Mouse (Mus musculus) MEL (cell line): ENCODE data around the gene Opcml. TPM values are rescaled to one million over a fixed set of nuclear protein-coding genes. Genes with fewer than 3 reads are reported as not detected.

Source experiments
- DNase-seq: peaks from one replicate; pipeline ENCODE4 v3.0.0; 2011; ENCODE audit warnings: low read depth, low spot score
- H3K27ac ChIP-seq: 2 replicates; pipeline ENCODE4 v1.5.1; 2012; ENCODE audit warnings: low read depth, mild to moderate bottlenecking, control low read depth, low read length, moderate library complexity; ENCODE audit not compliant: control insufficient read depth
- H3K27me3 ChIP-seq, 2 experiments: fragments of 150-350 bp in 1 of 2; sonication (generic) in 1 of 2; 2 replicates each; pipeline ENCODE4 v1.6.1; 2012; ENCODE audit warnings: low read length in 2 of 2, mild to moderate bottlenecking in 2 of 2, improper control_type of control experiment in 1 of 2, moderate library complexity in 1 of 2; ENCODE audit not compliant: insufficient read depth in 2 of 2, control insufficient read depth in 1 of 2
- H3K36me3 ChIP-seq, 2 experiments: 2 replicates each; pipeline ENCODE4 v1.6.1; 2012 to 2014; ENCODE audit warnings: low read length in 2 of 2, improper control_type of control experiment in 1 of 2, inconsistent platforms in 1 of 2, mild to moderate bottlenecking in 1 of 2; ENCODE audit not compliant: insufficient read depth in 2 of 2, control insufficient read depth in 1 of 2
- H3K4me1 ChIP-seq, 2 experiments: fragments of 150-350 bp in 1 of 2; sonication (generic) in 1 of 2; 2 replicates each; pipeline ENCODE4 v1.6.1; 2012; ENCODE audit warnings: low read length in 2 of 2, improper control_type of control experiment in 1 of 2, mild to moderate bottlenecking in 1 of 2; ENCODE audit not compliant: insufficient read depth in 2 of 2, control insufficient read depth in 1 of 2
- H3K4me3 ChIP-seq, 2 experiments: fragments of 150-350 bp in 1 of 2; sonication (generic) in 1 of 2; 2 replicates each; pipeline ENCODE4 v1.5.1; 2012; ENCODE audit warnings: low read depth in 2 of 2, low read length in 2 of 2, mild to moderate bottlenecking in 2 of 2, moderate library complexity in 2 of 2, control low read depth in 1 of 2, improper control_type of control experiment in 1 of 2; ENCODE audit not compliant: control insufficient read depth in 1 of 2, insufficient read depth in 1 of 2
- H3K79me2 ChIP-seq: 2 replicates; pipeline ENCODE4 v1.6.1; 2012; ENCODE audit warnings: mild to moderate bottlenecking, low read length, moderate library complexity; ENCODE audit not compliant: control insufficient read depth, poor library complexity, insufficient read depth
- H3K9ac ChIP-seq: 2 replicates; pipeline ENCODE4 v1.6.1; 2012; ENCODE audit warnings: low read depth, mild to moderate bottlenecking, control low read depth, low read length, moderate library complexity; ENCODE audit not compliant: control insufficient read depth, poor library complexity, severe bottlenecking
- H3K9me3 ChIP-seq: fragments of 150-350 bp; sonication (generic); replicated peaks from 2 replicates; pipeline ENCODE4 v1.6.1; 2012; ENCODE audit warnings: mild to moderate bottlenecking, low read length, improper control_type of control experiment, moderate library complexity; ENCODE audit not compliant: insufficient read depth
- BHLHE40 ChIP-seq: IDR thresholded peaks from 2 replicates; pipeline ENCODE4 v1.6.1; 2012; ENCODE audit warnings: low read depth, mild to moderate bottlenecking, inconsistent platforms, low read length, improper control_type of control experiment, borderline replicate concordance
- CHD1 ChIP-seq: IDR thresholded peaks from 2 replicates; pipeline ENCODE4 v1.6.1; 2012; ENCODE audit warnings: low read depth, mild to moderate bottlenecking, inconsistent platforms, low read length, improper control_type of control experiment
- CHD2 ChIP-seq: IDR thresholded peaks from 2 replicates; pipeline ENCODE4 v1.6.1; 2011; ENCODE audit warnings: low read length, improper control_type of control experiment
- CTCF ChIP-seq, 3 experiments: IDR thresholded peaks in 2 of 3; conservative IDR thresholded peaks in 1 of 3; 2 replicates each; pipeline ENCODE4 v1.5.1; 2011 to 2012; ENCODE audit warnings: low read length in 3 of 3, low read depth in 2 of 3, mild to moderate bottlenecking in 2 of 3, improper control_type of control experiment in 1 of 3, inconsistent platforms in 1 of 3, mixed read lengths in 1 of 3, moderate library complexity in 1 of 3; ENCODE audit not compliant: control insufficient read depth in 1 of 3, insufficient read depth in 1 of 3, poor library complexity in 1 of 3, severe bottlenecking in 1 of 3
- E2F4 ChIP-seq: IDR thresholded peaks from 2 replicates; pipeline ENCODE4 v1.6.1; 2011; ENCODE audit warnings: low read depth, low read length, improper control_type of control experiment, borderline replicate concordance
- GABPA ChIP-seq: IDR thresholded peaks from 2 replicates; pipeline ENCODE4 v1.6.1; 2012; ENCODE audit warnings: low read depth, mild to moderate bottlenecking, inconsistent platforms, low read length, improper control_type of control experiment, moderate library complexity
- GATA1 ChIP-seq: IDR thresholded peaks from 2 replicates; pipeline ENCODE4 v1.6.1; 2011; ENCODE audit warnings: low read depth, low read length, improper control_type of control experiment
- HCFC1 ChIP-seq: IDR thresholded peaks from 2 replicates; pipeline ENCODE4 v1.6.1; 2012; ENCODE audit warnings: low read depth, mild to moderate bottlenecking, inconsistent platforms, low read length, improper control_type of control experiment, moderate library complexity
- JUND ChIP-seq: IDR thresholded peaks from 2 replicates; pipeline ENCODE4 v1.6.1; 2011; ENCODE audit warnings: low read depth, mild to moderate bottlenecking, improper control_type of control experiment, low read length
- KAT2A ChIP-seq: conservative IDR thresholded peaks from 2 replicates; pipeline ENCODE4 v1.6.1; 2012; ENCODE audit warnings: low read depth, low read length, improper control_type of control experiment, inconsistent platforms
- MAFK ChIP-seq: IDR thresholded peaks from 2 replicates; pipeline ENCODE4 v1.6.1; 2011; ENCODE audit warnings: low read depth, mild to moderate bottlenecking, low read length, improper control_type of control experiment, borderline replicate concordance
- MAX ChIP-seq: IDR thresholded peaks from 2 replicates; pipeline ENCODE4 v1.6.1; 2011; ENCODE audit warnings: low read length, improper control_type of control experiment
- MAZ ChIP-seq: IDR thresholded peaks from 2 replicates; pipeline ENCODE4 v1.6.1; 2012; ENCODE audit warnings: low read depth, mild to moderate bottlenecking, inconsistent platforms, low read length, improper control_type of control experiment
- MXI1 ChIP-seq: IDR thresholded peaks from 2 replicates; pipeline ENCODE4 v1.6.1; 2011; ENCODE audit warnings: mild to moderate bottlenecking, low read depth, low read length, improper control_type of control experiment
- MYC ChIP-seq: IDR thresholded peaks from 2 replicates; pipeline ENCODE4 v1.6.1; 2011; ENCODE audit warnings: low read depth, mild to moderate bottlenecking, low read length, improper control_type of control experiment, moderate library complexity
- NELFE ChIP-seq: IDR thresholded peaks from 2 replicates; pipeline ENCODE4 v1.6.1; 2011; ENCODE audit warnings: low read depth, low read length, improper control_type of control experiment
- NRF1 ChIP-seq: IDR thresholded peaks from 2 replicates; pipeline ENCODE4 v1.6.1; 2014; ENCODE audit warnings: low read depth, mild to moderate bottlenecking, inconsistent platforms, low read length, improper control_type of control experiment, moderate library complexity; ENCODE audit not compliant: poor library complexity, insufficient read depth, severe bottlenecking
- POLR2AphosphoS2 ChIP-seq: IDR thresholded peaks from 2 replicates; pipeline ENCODE4 v1.6.1; 2011; ENCODE audit warnings: low read length, improper control_type of control experiment
- POLR2AphosphoS5 ChIP-seq: IDR thresholded peaks from 2 replicates; pipeline ENCODE4 v1.6.1; 2012; ENCODE audit warnings: low read depth, borderline replicate concordance, mild to moderate bottlenecking, inconsistent platforms, low read length, moderate library complexity, mixed read lengths
- RAD21 ChIP-seq: IDR thresholded peaks from 2 replicates; pipeline ENCODE4 v1.6.1; 2011; ENCODE audit warnings: mild to moderate bottlenecking, low read depth, low read length, improper control_type of control experiment
- SMC3 ChIP-seq: IDR thresholded peaks from 2 replicates; pipeline ENCODE4 v1.6.1; 2011; ENCODE audit warnings: low read depth, low read length, improper control_type of control experiment
- TCF12 ChIP-seq: IDR thresholded peaks from 2 replicates; pipeline ENCODE4 v1.6.1; 2014; ENCODE audit warnings: low read depth, mild to moderate bottlenecking, inconsistent platforms, low read length, improper control_type of control experiment, moderate library complexity
- UBTF ChIP-seq: IDR thresholded peaks from 2 replicates; pipeline ENCODE4 v1.6.1; 2012; ENCODE audit warnings: low read depth, mild to moderate bottlenecking, inconsistent platforms, low read length, improper control_type of control experiment, moderate library complexity, borderline replicate concordance; ENCODE audit not compliant: insufficient read depth
- USF1 ChIP-seq: IDR thresholded peaks from 2 replicates; pipeline ENCODE4 v1.6.1; 2014; ENCODE audit warnings: low read depth, mild to moderate bottlenecking, inconsistent platforms, low read length, improper control_type of control experiment, moderate library complexity
- USF2 ChIP-seq, 2 experiments: IDR thresholded peaks; 2 replicates each; pipeline ENCODE4 v1.6.1; 2011 to 2012; ENCODE audit warnings: improper control_type of control experiment in 2 of 2, low read length in 2 of 2, borderline replicate concordance in 1 of 2, inconsistent platforms in 1 of 2, low read depth in 1 of 2, mild to moderate bottlenecking in 1 of 2; ENCODE audit not compliant: insufficient read depth in 1 of 2
- ZC3H11A ChIP-seq: IDR thresholded peaks from 2 replicates; pipeline ENCODE4 v1.6.1; 2012; ENCODE audit warnings: low read depth, mild to moderate bottlenecking, inconsistent platforms, low read length, improper control_type of control experiment
- ZNF384 ChIP-seq: IDR thresholded peaks from 2 replicates; pipeline ENCODE4 v1.6.1; 2012; ENCODE audit warnings: low read depth, mild to moderate bottlenecking, inconsistent platforms, low read length, improper control_type of control experiment
- polyA plus RNA-seq, 2 experiments: library from polyadenylated mRNA; stranded (reverse) in 1 of 2; unstranded in 1 of 2; fragments of >175 nt in 1 of 2; fragments of >200 nt in 1 of 2; gene quantifications; 2 replicates each; pipeline versions ENCODE4 v1.2.1 to v1.2.4; 2012; ENCODE audit warnings: low replicate concordance in 2 of 2, low read depth in 1 of 2; ENCODE audit not compliant: insufficient read length in 2 of 2, insufficient read depth in 1 of 2, missing spikeins in 1 of 2
- total RNA-seq: library from RNA; depleted of rRNA; stranded (reverse); fragments of 300-350 nt; gene quantifications from 2 replicates; pipeline ENCODE4 v1.2.3, GENCODE M21; 2012

The Opcml gene
- total and polyA plus RNA-seq, 3 experiments = not detected

- Histone ChIP-seq H3K79me2 (no peaks in the 10 kb centered on the region), H3K4me3 (no peak overlapping the region), H3K9me3 (no peaks in the 10 kb centered on the region), H3K9ac (no peak overlapping the region), H3K4me1 (no peaks in the 10 kb centered on the region), H3K27ac (no peak overlapping the region), H3K36me3 (no peaks in the 10 kb centered on the region), H3K27me3 (no peaks in the 10 kb centered on the region)
- DNase-seq = no peak
- no peak for TF ChIP-seq USF1
- TF ChIP-seq TCF12 = no peak
- TF ChIP-seq HCFC1 = no peak
- no peak for TF ChIP-seq CHD2
- no peak for TF ChIP-seq GATA1
- TF ChIP-seq E2F4 = no peak
- TF ChIP-seq RAD21 = no peak
- no peak for TF ChIP-seq POLR2AphosphoS5
- TF ChIP-seq CTCF (IDR thresholded peaks at IDR 0.05 in 2 of 3, conservative IDR thresholded peaks at IDR 0.05 in 1 of 3; ENCODE audit: control insufficient read depth in 1 of 3, insufficient read depth in 1 of 3, low read depth in 2 of 3, low read length in 3 of 3, poor library complexity in 1 of 3, severe bottlenecking in 1 of 3) = no peak
- no peak for TF ChIP-seq MAFK
- TF ChIP-seq ZC3H11A = no peak
- TF ChIP-seq NRF1 = no peak
- no peak for TF ChIP-seq MAX
- no peak for TF ChIP-seq BHLHE40
- TF ChIP-seq CHD1 = no peak
- TF ChIP-seq UBTF = no peak
These were observed 648.2 kb downstream of the Opcml start for GRCm38 (mm10) chr9:28438752-28439151.

GRCm38 (mm10) chr9:28439433-28440191 is 649.0 kb downstream of the Opcml start:
- Histone ChIP-seq H3K79me2 (no peaks in the 10 kb centered on the region), H3K9me3 (no peaks in the 10 kb centered on the region), H3K27ac (no peak overlapping the region), H3K4me1 (no peaks in the 10 kb centered on the region), H3K9ac (no peak overlapping the region), H3K36me3 (no peaks in the 10 kb centered on the region), H3K4me3 (no peak overlapping the region), H3K27me3 (no peaks in the 10 kb centered on the region)
- TF ChIP-seq NELFE (no peak), GATA1 (no peak), UBTF (no peak), KAT2A (no peak), USF2 (IDR thresholded peaks at IDR 0.05; ENCODE audit: borderline replicate concordance in 1 of 2, insufficient read depth in 1 of 2, low read depth in 1 of 2, low read length in 2 of 2) (no peak), MXI1 (no peak), SMC3 (no peak), HCFC1 (no peak), TCF12 (no peak), JUND (no peak), ZNF384 (no peak), CHD2 (no peak), MAZ (no peak), BHLHE40 (no peak), GABPA (no peak), RAD21 (no peak), POLR2AphosphoS2 (no peak), MYC (no peak)
- DNase-seq = no peak
